Mouse (Mus musculus) limb, embryonic 15.5 days (tissue): ENCODE results near the gene Mon1b. TPM values are rescaled to one million over a fixed set of nuclear protein-coding genes. Genes with fewer than 3 reads are reported as not detected.

Source experiments
- ATAC-seq: fragments of 200-750 bp; cut with Nextera tagmentation; 2 replicates; pipeline ENCODE4 v1.8.0; 2017; ENCODE audit warnings: low read depth, moderate TSS enrichment; ENCODE audit not compliant: insufficient number of reproducible peaks, low FRiP score, low TSS enrichment
- H3K27ac ChIP-seq: fragments of 300-500 bp; sonication (generic); 2 replicates; pipeline ENCODE4 v1.5.1; 2015; ENCODE audit warnings: moderate library complexity, mild to moderate bottlenecking, inconsistent platforms
- H3K27me3 ChIP-seq: fragments of 300-500 bp; sonication (generic); 2 replicates; pipeline ENCODE4 v1.6.1; 2015; ENCODE audit warnings: inconsistent platforms
- H3K36me3 ChIP-seq: fragments of 300-500 bp; sonication (generic); 2 replicates; pipeline ENCODE4 v1.6.1; 2015; ENCODE audit warnings: inconsistent platforms
- H3K4me1 ChIP-seq: fragments of 300-500 bp; sonication (generic); 2 replicates; pipeline ENCODE4 v1.6.1; 2015; ENCODE audit warnings: inconsistent platforms
- H3K4me2 ChIP-seq: fragments of 300-500 bp; sonication (generic); 2 replicates; pipeline ENCODE4 v1.6.1; 2015; ENCODE audit warnings: mild to moderate bottlenecking, inconsistent platforms
- H3K4me3 ChIP-seq: fragments of 300-500 bp; sonication (generic); 2 replicates; pipeline ENCODE4 v1.5.1; 2015; ENCODE audit warnings: mild to moderate bottlenecking, inconsistent platforms
- H3K9ac ChIP-seq: fragments of 300-500 bp; sonication (generic); 2 replicates; pipeline ENCODE4 v1.6.1; 2015; ENCODE audit warnings: inconsistent platforms
- H3K9me3 ChIP-seq: fragments of 300-500 bp; sonication (generic); 2 replicates; pipeline ENCODE4 v1.6.1; 2016; ENCODE audit warnings: inconsistent platforms
- WGBS: fragments of 180-500 bp; shearing (Covaris S2); methylation state at CpG from one replicate; pipeline ENCODE4 v1.1.7; 2015; 5-methylcytosine and 5-hydroxymethylcytosine counted together
- polyA plus RNA-seq: library from polyadenylated mRNA; unstranded; fragments of >200 nt; fragmentation: Nextera tagmentation; extraction: Ambion mirVana; gene quantifications from 2 replicates; pipeline ENCODE4 v1.2.1, GENCODE M21; 2015

Mon1b gene
- polyA plus RNA-seq, 1 experiment from 2014 or later, result 7.9 TPM

DNA sequence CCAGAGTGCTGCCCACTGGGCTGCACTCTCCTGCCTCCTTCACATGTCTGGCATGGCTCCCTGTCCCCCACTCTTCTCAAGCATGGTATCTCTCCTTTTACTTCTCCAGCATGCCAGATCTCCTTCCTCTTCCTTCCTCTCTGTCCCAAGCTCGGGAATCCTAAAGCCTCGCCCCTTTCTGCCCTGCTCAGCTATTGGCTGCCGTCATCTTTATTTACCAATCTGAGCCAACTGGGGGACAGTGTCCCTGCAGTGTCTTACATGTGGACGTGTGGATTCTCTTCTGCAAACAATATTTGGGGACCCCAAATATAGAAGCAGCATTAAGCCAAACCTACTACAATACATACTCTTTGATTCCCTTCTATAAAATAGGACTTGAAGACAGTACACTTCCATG is 17.8 kb downstream of the Mon1b start:
- no peaks in the 10 kb centered on the region for H3K36me3 ChIP-seq
- WGBS, result 52% methylated on average over 4 of the region's 4 CpGs

DNA sequence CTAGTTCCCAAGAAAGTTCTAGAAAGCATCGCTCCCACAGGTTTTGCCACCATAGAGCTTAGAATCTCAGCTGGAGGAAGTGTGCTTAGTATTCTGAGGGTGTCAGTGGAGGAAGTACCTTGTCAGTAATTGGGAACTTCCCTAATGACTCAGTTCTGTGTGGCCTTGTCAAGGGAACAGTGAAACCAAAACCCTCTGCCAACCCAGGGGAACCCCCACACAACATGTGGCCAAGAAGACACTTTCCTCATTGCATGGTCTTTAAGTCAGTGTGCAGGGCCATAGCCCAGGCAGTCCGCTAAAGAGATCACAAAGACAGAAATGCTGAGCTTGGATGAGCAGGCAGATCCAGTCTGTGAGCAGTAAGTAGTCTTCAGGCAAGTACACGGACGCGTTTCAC is 20.8 kb downstream of the Mon1b start:
- WGBS, result 95% methylated on average over 5 of the region's 5 CpGs
- H3K4me2 ChIP-seq, result no peak overlapping the region
- no peak for ATAC-seq
- no peak overlapping the region for H3K27ac ChIP-seq
- H3K36me3 ChIP-seq, result no peaks in the 10 kb centered on the region
- H3K4me3 ChIP-seq, result no peak overlapping the region
- no peak overlapping the region for H3K9ac ChIP-seq
- peaks cover 17% of the 10 kb centered on the region for H3K27me3 ChIP-seq
- H3K9me3 ChIP-seq, result no peaks in the 10 kb centered on the region
- H3K4me1 ChIP-seq, result no peaks in the 10 kb centered on the region

More for the DNA sequence above, 17.8 kb downstream of the Mon1b start:
- no peak overlapping the region for H3K27ac ChIP-seq
- H3K27me3 ChIP-seq, result peaks cover 17% of the 10 kb centered on the region
- no peak overlapping the region for H3K9ac ChIP-seq
- H3K4me3 ChIP-seq, result no peak overlapping the region
- no peaks in the 10 kb centered on the region for H3K9me3 ChIP-seq
- no peak for ATAC-seq
- no peak overlapping the region for H3K4me2 ChIP-seq
- no peaks in the 10 kb centered on the region for H3K4me1 ChIP-seq

DNA sequence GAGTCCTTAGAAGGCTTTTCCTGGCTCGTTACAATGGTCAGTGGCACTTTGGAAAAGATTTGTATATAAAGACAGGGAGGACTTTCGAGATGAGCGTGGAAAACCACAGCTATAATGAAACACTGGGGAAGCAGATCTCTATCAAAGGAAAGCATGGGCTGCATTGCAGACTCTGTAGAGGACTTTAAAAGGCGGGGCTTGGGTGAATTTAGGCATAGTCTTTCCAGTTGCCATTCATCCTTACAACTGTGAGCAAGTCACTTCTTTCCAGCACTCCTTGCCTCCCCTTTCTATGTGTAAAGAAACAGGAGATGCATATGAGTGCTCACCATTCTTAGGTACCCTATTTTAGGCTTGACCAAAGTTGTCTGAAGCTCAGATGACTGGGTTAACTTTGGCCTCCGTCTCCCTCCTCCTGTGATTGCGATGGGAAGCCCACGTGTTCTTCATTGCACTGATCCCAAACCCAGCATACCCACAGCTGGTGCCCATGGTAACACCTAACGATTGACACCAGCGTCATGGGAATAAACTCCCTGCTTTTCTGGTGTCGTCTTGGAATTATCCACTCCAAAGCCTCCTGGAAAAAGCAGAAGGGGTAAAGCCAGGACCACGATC is 21.4 kb downstream of the Mon1b start:
- no peak for ATAC-seq
- WGBS, result 73% methylated on average over 11 of the region's 11 CpGs
- Histone ChIP-seq H3K4me2 (no peak overlapping the region), H3K9ac (no peak overlapping the region), H3K27me3 (peaks cover 10% of the 10 kb centered on the region; the same call in 1 of the 2 replicates), H3K4me1 (no peaks in the 10 kb centered on the region), H3K9me3 (no peaks in the 10 kb centered on the region), H3K27ac (no peak overlapping the region), H3K36me3 (no peaks in the 10 kb centered on the region), H3K4me3 (no peak overlapping the region)

DNA sequence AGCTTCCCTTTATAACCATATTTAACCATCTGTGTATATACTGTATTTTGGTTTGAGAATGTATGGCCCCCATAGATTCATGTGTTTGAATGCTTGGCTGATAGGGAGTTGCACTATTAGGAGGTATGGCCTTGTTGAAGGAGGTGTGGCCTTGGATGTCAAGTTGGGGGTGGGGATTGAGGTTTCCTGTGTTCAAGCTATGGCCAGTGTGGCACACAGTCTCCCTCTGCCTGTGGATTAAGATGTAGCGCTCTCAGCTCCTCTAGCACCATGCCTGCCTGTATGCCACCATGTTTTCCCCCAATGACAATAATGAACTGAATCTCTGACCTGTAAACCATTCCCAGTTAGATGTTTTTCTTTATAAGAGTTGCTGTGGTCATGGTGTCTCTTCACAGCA is 24.7 kb downstream of the Mon1b start:
- peaks cover 4% of the 10 kb centered on the region; the same call in 1 of the 2 replicates for H3K4me1 ChIP-seq
- H3K27ac ChIP-seq, result no peak overlapping the region
- peaks cover 5% of the 10 kb centered on the region for H3K27me3 ChIP-seq
- no peak overlapping the region for H3K9ac ChIP-seq
- 93% methylated on average over 1 of the region's 1 CpGs for WGBS
- no peak for ATAC-seq
- H3K36me3 ChIP-seq, result no peaks in the 10 kb centered on the region
- H3K4me3 ChIP-seq, result no peak overlapping the region
- H3K9me3 ChIP-seq, result no peaks in the 10 kb centered on the region
- H3K4me2 ChIP-seq, result no peak overlapping the region

DNA sequence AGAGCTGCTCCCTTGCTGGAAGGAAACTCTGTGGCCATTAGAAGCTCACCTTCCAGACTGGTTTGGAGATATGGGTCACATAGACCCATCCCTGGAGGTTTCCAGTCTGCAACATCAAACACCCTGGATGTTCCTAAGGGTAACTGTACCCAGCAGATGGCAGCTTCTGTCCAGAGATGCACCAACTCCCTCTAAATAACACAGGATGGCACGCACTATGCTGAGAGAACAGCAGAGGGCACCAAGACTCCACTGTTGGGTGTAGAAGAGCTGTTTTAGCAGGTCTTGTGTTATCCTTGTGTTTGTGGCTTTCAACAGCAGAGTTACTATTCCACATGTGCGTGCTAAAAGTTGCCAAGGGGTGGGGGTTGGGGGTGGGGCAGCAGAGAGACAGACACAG is 29.2 kb downstream of the Mon1b start:
- no peak overlapping the region for H3K4me2 ChIP-seq
- H3K4me3 ChIP-seq, result no peak overlapping the region
- no peak overlapping the region for H3K27ac ChIP-seq
- no peak overlapping the region for H3K9ac ChIP-seq
- no peaks in the 10 kb centered on the region for H3K9me3 ChIP-seq
- no peak for ATAC-seq
- H3K36me3 ChIP-seq, result no peaks in the 10 kb centered on the region
- peaks cover 21% of the 10 kb centered on the region; the same call in 1 of the 2 replicates for H3K27me3 ChIP-seq
- peaks cover 13% of the 10 kb centered on the region for H3K4me1 ChIP-seq
- 0% methylated on average over 2 of the region's 2 CpGs for WGBS

DNA sequence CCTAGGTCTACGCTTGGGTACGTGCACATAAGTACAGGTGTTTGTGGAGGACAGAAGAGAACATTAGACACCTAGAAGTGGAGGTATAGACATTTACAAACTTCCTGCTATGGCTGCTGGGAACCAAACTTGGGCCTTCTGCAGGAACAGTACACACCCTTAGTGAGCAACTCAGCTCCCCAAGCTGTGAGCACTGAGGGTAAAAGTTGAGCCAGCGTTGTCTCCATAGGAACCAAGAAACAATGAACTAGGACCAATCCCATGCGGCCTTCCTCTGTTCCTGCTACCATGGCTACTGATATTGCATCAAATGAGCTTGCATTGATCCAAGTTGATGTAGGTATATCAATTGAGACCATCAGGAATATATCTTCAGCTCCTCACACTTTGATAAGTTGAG is 29.6 kb downstream of the Mon1b start:
- Histone ChIP-seq H3K36me3 (no peaks in the 10 kb centered on the region), H3K27me3 (peaks cover 21% of the 10 kb centered on the region; the same call in 1 of the 2 replicates), H3K4me3 (no peak overlapping the region), H3K9ac (no peak overlapping the region), H3K27ac (no peak overlapping the region), H3K4me2 (no peak overlapping the region), H3K9me3 (no peaks in the 10 kb centered on the region), H3K4me1 (peaks cover 13% of the 10 kb centered on the region)
- 69% methylated on average over 4 of the region's 4 CpGs for WGBS
- ATAC-seq, result no peak

DNA sequence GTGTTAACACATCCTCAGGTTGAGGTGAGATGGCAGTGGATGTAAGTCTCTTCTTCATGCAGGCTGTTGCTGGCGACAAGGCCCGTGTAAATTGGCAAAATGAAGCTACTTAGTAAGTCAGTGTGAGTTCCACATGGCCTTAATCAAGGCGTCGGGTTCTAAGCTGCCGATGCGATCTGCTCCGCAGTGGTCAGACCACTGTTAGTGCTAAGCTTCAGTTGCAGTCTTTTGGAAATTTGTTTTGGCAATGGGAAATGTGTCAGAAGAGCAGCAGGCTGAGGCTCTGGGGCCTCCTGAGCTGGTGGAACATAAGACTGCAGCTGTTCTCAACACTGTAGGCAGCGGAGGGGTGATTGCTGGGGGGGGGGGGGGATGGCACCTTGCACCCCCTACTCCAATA is 30.6 kb downstream of the Mon1b start:
- Histone ChIP-seq H3K4me2 (no peak overlapping the region), H3K4me1 (peaks cover 13% of the 10 kb centered on the region), H3K36me3 (no peaks in the 10 kb centered on the region), H3K4me3 (no peak overlapping the region), H3K27me3 (peaks cover 28% of the 10 kb centered on the region; the same call in 1 of the 2 replicates), H3K9me3 (no peaks in the 10 kb centered on the region), H3K27ac (no peak overlapping the region), H3K9ac (no peak overlapping the region)
- no peak for ATAC-seq
- WGBS, result 32% methylated on average over 8 of the region's 8 CpGs

DNA sequence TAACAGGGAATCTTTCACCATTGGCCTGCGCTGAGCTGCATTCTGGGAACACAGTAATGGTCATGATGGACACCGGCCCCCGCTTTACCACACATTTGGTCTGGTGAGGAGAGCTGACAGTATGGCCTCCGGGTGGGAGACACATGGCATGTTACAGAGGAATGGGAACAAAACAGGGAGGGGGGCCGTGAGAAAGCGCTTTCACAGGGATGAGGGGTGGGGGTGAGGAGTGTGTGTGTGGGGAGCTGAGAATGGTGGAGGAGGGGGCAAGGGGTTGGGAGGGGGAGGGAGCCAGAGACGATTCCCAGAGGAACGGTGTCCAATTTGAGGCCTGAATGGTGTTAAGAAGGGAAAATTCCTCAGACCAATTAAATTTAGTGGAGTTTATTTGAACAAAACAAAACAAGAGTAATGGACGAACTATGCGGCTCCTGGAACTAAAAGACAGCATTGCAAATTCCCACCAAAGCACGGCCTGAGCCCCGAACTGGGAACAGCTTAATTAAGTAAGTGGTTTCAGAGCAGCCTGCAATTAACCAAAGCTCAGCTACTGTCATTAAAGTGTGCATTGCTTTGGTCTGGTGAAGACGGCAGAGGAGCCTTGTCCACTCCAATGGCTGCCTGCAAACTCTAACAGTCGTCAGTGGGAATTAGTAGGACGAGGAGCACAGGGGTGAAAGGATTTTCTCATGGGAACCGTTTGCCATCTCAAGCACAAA is 31.5 kb downstream of the Mon1b start:
- Histone ChIP-seq H3K4me3 (no peak overlapping the region), H3K9me3 (no peaks in the 10 kb centered on the region), H3K9ac (no peak overlapping the region), H3K27me3 (peaks cover 28% of the 10 kb centered on the region; the same call in 1 of the 2 replicates), H3K36me3 (no peaks in the 10 kb centered on the region), H3K4me2 (no peak overlapping the region), H3K4me1 (peaks cover 13% of the 10 kb centered on the region), H3K27ac (no peak overlapping the region)
- no peak for ATAC-seq
- 43% methylated on average over 16 of the region's 16 CpGs for WGBS

DNA sequence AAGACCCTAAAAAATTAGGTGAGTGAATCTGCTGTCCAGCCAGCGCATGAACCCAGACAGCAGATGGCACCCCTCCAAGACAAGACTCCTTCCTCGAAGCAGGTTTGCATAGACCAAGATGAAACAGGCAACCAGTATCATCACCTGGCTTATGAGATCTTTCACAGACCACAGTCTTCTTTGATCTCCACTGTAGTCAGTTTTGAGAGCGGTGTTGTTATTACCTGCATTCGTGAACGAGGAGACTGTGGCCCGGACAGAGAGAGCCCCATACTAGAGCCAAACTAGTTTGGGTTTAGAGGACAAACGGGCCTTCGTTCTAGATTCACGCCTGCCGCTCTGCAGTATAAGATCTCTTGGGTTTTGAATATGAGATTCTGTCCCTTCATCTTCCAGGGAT is 34.5 kb downstream of the Mon1b start:
- ATAC-seq, result no peak
- no peak overlapping the region for H3K4me2 ChIP-seq
- peaks cover 23% of the 10 kb centered on the region; the same call in 1 of the 2 replicates for H3K27me3 ChIP-seq
- no peaks in the 10 kb centered on the region for H3K36me3 ChIP-seq
- H3K9ac ChIP-seq, result no peak overlapping the region
- H3K9me3 ChIP-seq, result no peaks in the 10 kb centered on the region
- WGBS, result 65% methylated on average over 10 of the region's 10 CpGs
- H3K4me1 ChIP-seq, result peaks cover 16% of the 10 kb centered on the region
- H3K27ac ChIP-seq, result no peak overlapping the region
- H3K4me3 ChIP-seq, result no peak overlapping the region

DNA sequence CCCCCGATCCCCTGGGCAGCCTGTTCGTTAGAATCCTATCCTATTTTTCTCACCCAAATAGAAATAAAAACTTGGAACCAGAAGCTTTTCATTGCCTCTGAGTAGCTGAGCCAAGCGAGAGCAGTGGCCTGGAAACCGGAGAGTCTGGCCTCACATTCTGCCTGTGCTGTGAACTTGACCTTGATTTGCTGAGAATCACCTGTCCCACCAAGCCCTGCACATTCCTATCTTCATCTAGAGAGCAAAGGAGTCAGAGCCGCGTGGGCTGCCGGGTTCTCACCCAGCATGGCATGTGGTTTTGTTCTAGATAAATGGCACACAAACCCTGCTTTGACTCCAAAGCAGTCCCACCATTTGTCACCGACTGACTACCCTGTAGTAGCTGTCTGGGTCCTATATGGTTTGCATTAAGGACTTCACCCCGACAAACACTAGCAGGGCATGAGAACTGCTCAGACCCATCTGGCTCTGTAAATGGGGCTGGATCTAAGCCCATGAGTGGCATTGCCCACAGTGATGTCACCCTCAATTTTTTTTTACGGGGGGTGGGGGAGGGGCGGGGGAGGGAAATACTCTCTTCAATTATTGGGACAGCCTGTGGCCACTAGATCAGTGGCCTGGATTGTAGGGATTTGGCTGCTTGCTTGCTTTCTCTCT is 37.3 kb downstream of the Mon1b start:
- Histone ChIP-seq H3K4me3 (no peak overlapping the region), H3K27ac (no peak overlapping the region), H3K9ac (no peak overlapping the region), H3K4me2 (no peak overlapping the region), H3K9me3 (no peaks in the 10 kb centered on the region), H3K27me3 (peaks cover 20% of the 10 kb centered on the region; the same call in 1 of the 2 replicates), H3K4me1 (peaks cover 6% of the 10 kb centered on the region; the same call in 1 of the 2 replicates), H3K36me3 (no peaks in the 10 kb centered on the region)
- 51% methylated on average over 11 of the region's 11 CpGs for WGBS
- ATAC-seq, result no peak

DNA sequence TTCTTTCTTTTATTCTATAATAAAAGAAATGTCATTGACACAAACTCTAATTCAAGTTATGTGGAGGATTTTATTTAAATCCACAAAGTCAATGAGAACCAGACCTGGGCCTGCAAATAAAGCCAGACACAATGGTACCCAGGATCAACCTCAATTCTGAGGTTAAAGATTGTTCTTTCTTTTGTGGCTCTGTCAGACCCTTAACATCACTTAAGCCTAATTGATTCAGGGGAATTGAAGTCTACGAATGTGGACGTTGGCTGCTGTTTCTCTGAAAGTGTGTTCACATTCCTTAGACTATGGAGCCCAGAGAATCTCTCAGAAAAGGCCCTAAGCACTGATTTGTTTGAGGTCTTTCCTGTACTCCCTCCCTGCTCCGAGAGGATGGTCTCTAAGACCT is 37.9 kb downstream of the Mon1b start:
- ATAC-seq, result no peak
- Histone ChIP-seq H3K4me1 (peaks cover 6% of the 10 kb centered on the region; the same call in 1 of the 2 replicates), H3K9me3 (no peaks in the 10 kb centered on the region), H3K4me3 (no peak overlapping the region), H3K27ac (no peak overlapping the region), H3K36me3 (no peaks in the 10 kb centered on the region), H3K27me3 (peaks cover 14% of the 10 kb centered on the region; the same call in 1 of the 2 replicates), H3K9ac (no peak overlapping the region), H3K4me2 (no peak overlapping the region)
- 46% methylated on average over 3 of the region's 3 CpGs for WGBS

DNA sequence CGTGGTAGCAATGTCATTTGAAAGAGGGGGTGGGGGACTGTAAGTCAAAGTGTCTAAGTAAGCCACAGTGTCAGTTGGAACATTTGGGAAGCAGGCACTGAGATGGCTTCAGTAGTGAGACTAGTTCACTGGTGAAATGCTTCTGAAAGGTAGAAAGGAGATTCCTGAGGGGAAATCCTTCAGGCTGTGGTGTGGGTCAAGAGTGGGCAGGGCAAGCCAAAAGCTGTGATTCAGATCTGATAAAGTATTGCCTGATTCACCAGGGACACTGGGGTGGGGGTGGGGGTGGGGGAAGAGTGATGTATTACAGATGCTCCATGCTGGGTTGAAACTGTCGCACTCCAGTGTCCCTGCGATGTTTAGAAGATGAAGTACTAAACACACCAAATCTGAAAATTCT is 39.2 kb downstream of the Mon1b start:
- WGBS, result 72% methylated on average over 3 of the region's 3 CpGs
- Histone ChIP-seq H3K9me3 (no peaks in the 10 kb centered on the region), H3K27ac (no peak overlapping the region), H3K36me3 (no peaks in the 10 kb centered on the region), H3K9ac (no peak overlapping the region), H3K27me3 (peaks cover 10% of the 10 kb centered on the region; the same call in 1 of the 2 replicates), H3K4me1 (peaks cover 6% of the 10 kb centered on the region; the same call in 1 of the 2 replicates), H3K4me2 (no peak overlapping the region), H3K4me3 (no peak overlapping the region)
- no peak for ATAC-seq
